Mouse (Mus musculus): ENCODE results near the gene Srebf1. TPM values are rescaled to one million over a fixed set of nuclear protein-coding genes. Genes with fewer than 3 reads are reported as not detected.

Srebf1 gene
- polyA plus RNA-seq, 1 experiment from 2014 or later, result 60.0 TPM

DNA sequence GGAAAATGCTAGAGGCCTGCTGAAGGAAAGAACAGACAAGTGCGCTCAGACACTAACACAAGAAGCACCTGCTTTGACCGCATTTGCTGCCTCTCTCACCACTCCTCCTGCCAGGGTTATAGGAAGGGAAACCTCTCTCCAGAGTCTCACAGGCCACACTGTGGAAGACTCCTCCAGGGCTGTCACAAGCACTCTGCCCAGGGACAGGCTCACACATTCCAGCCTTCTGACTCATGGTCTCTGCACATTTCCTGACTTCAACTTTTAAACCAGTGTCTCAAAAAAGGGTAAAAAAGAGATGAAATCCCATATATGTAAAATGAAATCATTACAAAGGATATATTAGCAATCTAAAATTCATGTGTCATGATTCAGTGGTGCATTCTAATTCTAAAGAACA is 31.2 kb upstream of the Srebf1 start:
- no peak for ATAC-seq (replicated peaks; ENCODE audit: low FRiP score)
- Histone ChIP-seq H3K27ac (no peak overlapping the region), H3K4me3 (replicated peaks) (no peak overlapping the region), H3K9me3 (replicated peaks) (no peaks in the 10 kb centered on the region), H3K27me3 (no peaks in the 10 kb centered on the region), H3K36me3 (peaks cover 33% of the 10 kb centered on the region), H3K4me1 (peaks cover 11% of the 10 kb centered on the region), H3K4me2 (no peak overlapping the region), H3K9ac (no peak overlapping the region)
- 88% methylated on average over 2 of the region's 2 CpGs for WGBS

GRCm38 (mm10) chr11:60250971-60251643 is 28.7 kb upstream of the Srebf1 start:
- 60% methylated on average over 6 of the region's 6 CpGs for WGBS
- H3K36me3 ChIP-seq, result peaks cover 32% of the 10 kb centered on the region
- no peak overlapping the region for H3K9ac ChIP-seq
- no peaks in the 10 kb centered on the region for H3K27me3 ChIP-seq
- H3K4me2 ChIP-seq, result no peak overlapping the region
- ATAC-seq (replicated peaks; ENCODE audit: low FRiP score), result no peak
- no peaks in the 10 kb centered on the region for H3K9me3 ChIP-seq (replicated peaks)
- no peak overlapping the region for H3K27ac ChIP-seq
- no peak overlapping the region for H3K4me3 ChIP-seq (replicated peaks)
- H3K4me1 ChIP-seq, result peaks cover 6% of the 10 kb centered on the region

- no peak overlapping the region for H3K9ac ChIP-seq
- no peak for ATAC-seq (replicated peaks; ENCODE audit: low FRiP score)
- H3K4me1 ChIP-seq, result no peaks in the 10 kb centered on the region
- H3K4me2 ChIP-seq, result no peak overlapping the region
- peaks cover 32% of the 10 kb centered on the region for H3K36me3 ChIP-seq
- H3K9me3 ChIP-seq (replicated peaks), result no peaks in the 10 kb centered on the region
- no peaks in the 10 kb centered on the region for H3K27me3 ChIP-seq
- 84% methylated on average over 2 of the region's 2 CpGs for WGBS
- no peak overlapping the region for H3K4me3 ChIP-seq (replicated peaks)
- H3K27ac ChIP-seq, result no peak overlapping the region
Measured at GRCm38 (mm10) chr11:60249885-60250284, 27.5 kb upstream of the Srebf1 start.

GRCm38 (mm10) chr11:60248596-60249404 is 26.4 kb upstream of the Srebf1 start:
- 47% methylated on average over 13 of the region's 13 CpGs for WGBS
- ATAC-seq (replicated peaks; ENCODE audit: low FRiP score), result no peak
- H3K27ac ChIP-seq, result no peak overlapping the region

DNA sequence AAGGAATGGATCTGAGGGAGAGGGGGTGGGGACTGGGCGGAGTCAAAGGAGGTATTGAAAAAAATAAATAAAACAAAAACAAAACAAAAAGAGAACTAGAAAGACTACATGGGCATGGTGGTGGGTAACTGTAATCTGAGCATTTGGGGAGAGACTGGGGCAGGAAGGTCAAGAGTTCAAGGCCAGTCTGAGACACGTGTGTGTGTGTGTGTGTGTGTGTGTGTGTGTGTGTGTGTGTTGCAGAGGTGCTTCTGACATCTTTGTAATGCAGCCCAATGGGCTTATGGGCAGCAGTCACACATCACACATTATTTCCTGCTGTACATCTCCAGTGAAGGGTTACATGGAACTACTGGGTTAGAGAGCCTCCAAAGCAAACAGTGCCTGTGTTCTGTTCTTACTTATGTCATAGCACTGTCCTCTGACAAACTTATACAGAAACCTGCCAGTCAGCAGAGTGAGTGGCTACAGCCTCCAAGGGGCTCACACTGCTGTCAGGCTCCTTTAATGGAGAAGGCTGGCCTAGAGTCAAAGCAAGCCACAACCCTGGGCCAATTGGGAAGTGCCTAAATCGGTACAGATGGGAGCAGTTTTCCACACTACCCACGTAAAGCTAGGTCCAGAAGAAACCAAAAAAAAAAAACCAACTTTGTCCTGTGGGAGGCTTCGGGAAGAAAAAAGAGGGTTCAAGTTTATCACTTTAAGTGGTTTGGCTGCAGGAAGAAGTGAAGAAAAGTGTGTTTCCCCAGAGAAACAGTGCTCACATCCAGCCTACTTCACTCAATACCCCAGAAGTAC is 25.6 kb upstream of the Srebf1 start:
- Histone ChIP-seq H3K4me3 (replicated peaks) (no peak overlapping the region), H3K27ac (no peak overlapping the region), H3K4me1 (no peaks in the 10 kb centered on the region), H3K9me3 (replicated peaks) (no peaks in the 10 kb centered on the region), H3K4me2 (no peak overlapping the region), H3K27me3 (no peaks in the 10 kb centered on the region), H3K36me3 (peaks cover 23% of the 10 kb centered on the region), H3K9ac (no peak overlapping the region)
- WGBS, result 50% methylated on average over 5 of the region's 5 CpGs
- no peak for ATAC-seq (replicated peaks; ENCODE audit: low FRiP score)

More at GRCm38 (mm10) chr11:60248596-60249404, 26.4 kb upstream of the Srebf1 start:
- no peak overlapping the region for H3K4me3 ChIP-seq (replicated peaks)
- H3K9me3 ChIP-seq (replicated peaks), result no peaks in the 10 kb centered on the region
- no peak overlapping the region for H3K4me2 ChIP-seq
- H3K27me3 ChIP-seq, result no peaks in the 10 kb centered on the region
- no peak overlapping the region for H3K9ac ChIP-seq
- peaks cover 25% of the 10 kb centered on the region for H3K36me3 ChIP-seq
- H3K4me1 ChIP-seq, result no peaks in the 10 kb centered on the region

GRCm38 (mm10) chr11:60246077-60246476 is 23.7 kb upstream of the Srebf1 start:
- peaks cover 37% of the 10 kb centered on the region for H3K36me3 ChIP-seq
- no peak for ATAC-seq (replicated peaks; ENCODE audit: low FRiP score)
- H3K9ac ChIP-seq, result no peak overlapping the region
- H3K27ac ChIP-seq, result no peak overlapping the region
- no peak overlapping the region for H3K4me3 ChIP-seq (replicated peaks)
- H3K27me3 ChIP-seq, result no peaks in the 10 kb centered on the region
- H3K4me1 ChIP-seq, result no peaks in the 10 kb centered on the region
- no peak overlapping the region for H3K4me2 ChIP-seq
- H3K9me3 ChIP-seq (replicated peaks), result no peaks in the 10 kb centered on the region

DNA sequence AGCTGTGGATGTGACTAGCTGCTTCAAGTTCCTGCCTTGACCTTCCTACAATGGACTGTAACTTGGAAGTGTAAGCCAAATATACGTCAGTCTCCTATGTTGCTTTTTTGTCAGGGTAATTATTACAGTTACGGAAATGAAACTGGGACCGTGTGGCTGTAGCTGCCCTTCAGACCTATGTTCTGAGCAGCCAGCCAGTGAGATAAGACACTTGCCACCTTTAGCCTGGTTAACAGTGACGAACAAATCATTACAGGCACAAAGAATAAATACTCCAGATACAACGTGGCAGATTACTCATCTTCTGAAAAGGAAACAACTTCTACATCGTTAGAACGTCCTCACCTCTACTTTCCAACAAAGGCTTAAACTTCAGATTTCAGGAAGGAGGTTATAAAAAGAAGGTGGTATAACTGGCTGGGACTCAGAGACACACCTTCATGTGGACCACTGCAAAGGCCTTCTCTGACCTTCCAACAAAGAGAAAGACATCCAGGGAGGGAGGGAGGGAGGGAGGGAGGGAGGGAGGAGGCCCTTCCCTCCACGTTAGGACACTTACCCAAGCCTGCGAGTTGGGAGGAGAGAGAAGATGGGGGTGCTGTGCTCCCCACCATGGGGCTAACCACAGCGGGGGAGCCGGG is 22.2 kb upstream of the Srebf1 start:
- no peak overlapping the region for H3K4me3 ChIP-seq (replicated peaks)
- peaks cover 45% of the 10 kb centered on the region for H3K36me3 ChIP-seq
- H3K4me1 ChIP-seq, result no peaks in the 10 kb centered on the region
- H3K9ac ChIP-seq, result no peak overlapping the region
- H3K27ac ChIP-seq, result no peak overlapping the region
- H3K27me3 ChIP-seq, result no peaks in the 10 kb centered on the region
- ATAC-seq (replicated peaks; ENCODE audit: low FRiP score), result no peak
- no peak overlapping the region for H3K4me2 ChIP-seq
- 64% methylated on average over 11 of the region's 11 CpGs for WGBS
- no peaks in the 10 kb centered on the region for H3K9me3 ChIP-seq (replicated peaks)

DNA sequence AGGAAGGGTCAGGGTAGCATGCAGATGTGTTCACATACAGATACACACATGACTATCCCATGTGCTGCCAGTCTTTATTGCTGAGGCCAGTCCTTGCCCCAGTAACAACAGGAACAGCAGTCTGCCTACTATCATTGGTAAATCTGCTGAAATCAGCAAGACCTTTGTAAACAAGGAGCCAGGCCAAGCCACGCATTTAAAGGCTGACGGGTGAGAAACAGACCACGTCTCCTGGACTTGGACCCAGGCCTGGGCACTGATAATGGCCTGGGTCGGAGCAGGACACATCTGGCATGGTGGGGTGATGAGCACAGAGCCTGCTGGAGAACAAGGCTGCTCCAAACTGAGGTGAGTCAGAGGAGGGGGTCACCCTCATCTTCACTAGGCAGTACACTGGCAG is 18.1 kb upstream of the Srebf1 start:
- H3K4me2 ChIP-seq, result no peak overlapping the region
- no peak for ATAC-seq (replicated peaks; ENCODE audit: low FRiP score)
- WGBS, result 84% methylated on average over 4 of the region's 4 CpGs
- no peaks in the 10 kb centered on the region for H3K4me1 ChIP-seq
- no peak overlapping the region for H3K4me3 ChIP-seq (replicated peaks)
- H3K27me3 ChIP-seq, result no peaks in the 10 kb centered on the region
- H3K36me3 ChIP-seq, result peaks cover 57% of the 10 kb centered on the region
- no peak overlapping the region for H3K9ac ChIP-seq
- no peaks in the 10 kb centered on the region for H3K9me3 ChIP-seq (replicated peaks)
- H3K27ac ChIP-seq, result no peak overlapping the region

GRCm38 (mm10) chr11:60235351-60235750 is 13.0 kb upstream of the Srebf1 start:
- WGBS, result 79% methylated on average over 5 of the region's 5 CpGs
- peaks cover 20% of the 10 kb centered on the region for H3K36me3 ChIP-seq
- H3K4me2 ChIP-seq, result no peak overlapping the region
- H3K27ac ChIP-seq, result no peak overlapping the region
- H3K4me1 ChIP-seq, result peaks cover 31% of the 10 kb centered on the region
- no peaks in the 10 kb centered on the region for H3K9me3 ChIP-seq (replicated peaks)
- ATAC-seq (replicated peaks; ENCODE audit: low FRiP score), result no peak
- no peak overlapping the region for H3K4me3 ChIP-seq (replicated peaks)
- no peaks in the 10 kb centered on the region for H3K27me3 ChIP-seq
- no peak overlapping the region for H3K9ac ChIP-seq

DNA sequence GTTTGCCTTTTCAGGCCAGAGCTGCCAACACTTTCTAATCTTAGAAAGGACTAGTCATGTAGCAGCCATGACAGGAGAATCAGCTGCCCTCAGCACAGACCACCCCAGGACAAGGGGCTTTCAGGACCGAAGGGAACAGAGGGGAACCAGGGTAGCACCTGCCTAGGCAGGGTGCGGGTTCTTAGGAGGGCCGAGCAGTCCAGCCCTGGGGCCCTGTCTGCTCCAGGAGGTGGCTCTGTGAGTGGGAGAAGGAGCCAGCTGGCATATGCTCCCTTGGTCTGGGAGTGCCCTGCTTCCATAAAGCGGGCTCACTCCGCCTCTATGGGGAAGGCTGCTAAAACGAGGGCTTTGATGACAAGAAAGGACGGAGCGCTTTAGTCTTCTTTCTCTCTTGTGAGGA is 10.9 kb upstream of the Srebf1 start:
- Histone ChIP-seq H3K4me2 (no peak overlapping the region), H3K9ac (no peak overlapping the region), H3K4me1 (peaks cover 41% of the 10 kb centered on the region), H3K9me3 (replicated peaks) (no peaks in the 10 kb centered on the region), H3K36me3 (peaks cover 18% of the 10 kb centered on the region; the same call in 1 of the 2 replicates), H3K27me3 (no peaks in the 10 kb centered on the region), H3K4me3 (replicated peaks) (no peak overlapping the region), H3K27ac (no peak overlapping the region)
- WGBS, result 68% methylated on average over 8 of the region's 8 CpGs
- no peak for ATAC-seq (replicated peaks; ENCODE audit: low FRiP score)

- peaks cover 18% of the 10 kb centered on the region; the same call in 1 of the 2 replicates for H3K36me3 ChIP-seq
- H3K4me3 ChIP-seq (replicated peaks), result no peak overlapping the region
- H3K9ac ChIP-seq, result no peak overlapping the region
- WGBS, result 67% methylated on average over 14 of the region's 14 CpGs
- H3K27ac ChIP-seq, result no peak overlapping the region
- H3K9me3 ChIP-seq (replicated peaks), result no peaks in the 10 kb centered on the region
- no peaks in the 10 kb centered on the region for H3K27me3 ChIP-seq
- no peak for ATAC-seq (replicated peaks; ENCODE audit: low FRiP score)
- H3K4me2 ChIP-seq, result no peak overlapping the region
- H3K4me1 ChIP-seq, result peaks cover 41% of the 10 kb centered on the region
Measured at GRCm38 (mm10) chr11:60232441-60233058, 10.2 kb upstream of the Srebf1 start.

Data from kidney, embryonic 15.5 days (tissue).